Mouse (Mus musculus) adrenal gland, postnatal 25 days (tissue): ENCODE data around the gene Lrrc59. TPM values are rescaled to one million over a fixed set of nuclear protein-coding genes. Genes with fewer than 3 reads are reported as not detected.

ENCODE experiments used
- total RNA-seq: library from RNA; stranded (reverse); gene quantifications from 2 replicates; pipeline ENCODE4 v1.2.3, GENCODE M21; 2021

Lrrc59 gene
- total RNA-seq, 1 experiment from 2014 or later: 90.9 TPM

Other genes with a start within 250 kb of the Lrrc59 start
- gene Abcc3, start 236.8 kb upstream of the Lrrc59 start, total RNA-seq: 4.5 and 5.1 TPM in 2 replicates
- gene Cacna1g, start 155.6 kb upstream of the Lrrc59 start, total RNA-seq: 0.24 and 1.0 TPM in 2 replicates
- gene Spata20, start 143.6 kb upstream of the Lrrc59 start, total RNA-seq: not detected in 2 replicates
- gene Epn3, start 129.8 kb upstream of the Lrrc59 start, total RNA-seq: 14.6 and 18.7 TPM in 2 replicates
- 5.9 and 8.5 TPM in 2 replicates for gene Mycbpap, start 108.0 kb upstream of the Lrrc59 start, total RNA-seq
- gene Rsad1, start 80.5 kb upstream of the Lrrc59 start, total RNA-seq: 13.1 and 18.3 TPM in 2 replicates
- gene Chad, start 64.7 kb upstream of the Lrrc59 start, total RNA-seq: not detected in 2 replicates
- gene Acsf2, start 27.9 kb upstream of the Lrrc59 start, total RNA-seq: 120 and 121 TPM in 2 replicates
- gene Mrpl27, start 24.0 kb downstream of the Lrrc59 start, total RNA-seq: 74.4 and 84.2 TPM in 2 replicates
- 0.85 and 2.1 TPM in 2 replicates for gene Eme1, start 24.2 kb downstream of the Lrrc59 start, total RNA-seq
- 16.0 and 22.1 TPM in 2 replicates for gene Xylt2, start 47.7 kb downstream of the Lrrc59 start, total RNA-seq
- gene Gm11541, start 74.7 kb downstream of the Lrrc59 start, total RNA-seq: not detected in 2 replicates
- gene Cdc34b, start 112.0 kb downstream of the Lrrc59 start, total RNA-seq: 0.55 TPM in 1 of 2 replicates, not detected in the other
- gene Tmem92, start 152.9 kb downstream of the Lrrc59 start, total RNA-seq: not detected in 2 replicates